Mouse (Mus musculus) intestine, embryonic 16.5 days (tissue): ENCODE measurements around the gene Vps16. TPM values are rescaled to one million over a fixed set of nuclear protein-coding genes. Genes with fewer than 3 reads are reported as not detected.

Experiments used
- polyA plus RNA-seq: library from polyadenylated mRNA; unstranded; fragments of >200 nt; fragmentation: Nextera tagmentation; extraction: Ambion mirVana; gene quantifications from 2 replicates; pipeline ENCODE4 v1.2.1, GENCODE M21; 2015

Vps16 gene
- polyA plus RNA-seq, 1 experiment from 2014 or later, result 81.5 TPM

Other genes with a start within 250 kb of the Vps16 start
- 470 and 526 TPM in 2 replicates for gene Snrpb, start 244.9 kb upstream of the Vps16 start, polyA plus RNA-seq
- gene Tmc2, start 229.1 kb upstream of the Vps16 start, polyA plus RNA-seq, result not detected in 2 replicates
- 209 and 237 TPM in 2 replicates for gene Nop56, start 149.9 kb upstream of the Vps16 start, polyA plus RNA-seq
- gene Idh3b, start 139.8 kb upstream of the Vps16 start, polyA plus RNA-seq, result 300 and 308 TPM in 2 replicates
- gene Ebf4, start 129.2 kb upstream of the Vps16 start, polyA plus RNA-seq, result 0.97 and 1.2 TPM in 2 replicates
- 32.1 and 36.6 TPM in 2 replicates for gene Cpxm1, start 26.8 kb upstream of the Vps16 start, polyA plus RNA-seq
- gene Gm28372, start 19.1 kb upstream of the Vps16 start, polyA plus RNA-seq, result not detected in 2 replicates
- 0.32 TPM in 1 of 2 replicates, not detected in the other for gene 1700020A23Rik, start 19.1 kb upstream of the Vps16 start, polyA plus RNA-seq
- not detected in 2 replicates for gene Tmem239, start 17.9 kb upstream of the Vps16 start, polyA plus RNA-seq
- 10.7 and 13.2 TPM in 2 replicates for gene Pced1a, start 362 bp downstream of the Vps16 start, polyA plus RNA-seq
- 29.0 and 53.6 TPM in 2 replicates for gene Ptpra, start 25.9 kb downstream of the Vps16 start, polyA plus RNA-seq
- 92.2 and 96.8 TPM in 2 replicates for gene Mrps26, start 139.4 kb downstream of the Vps16 start, polyA plus RNA-seq
- gene Oxt, start 151.8 kb downstream of the Vps16 start, polyA plus RNA-seq, result not detected in 2 replicates
- gene Avp, start 158.2 kb downstream of the Vps16 start, polyA plus RNA-seq, result not detected in 2 replicates
- 15.5 and 16.2 TPM in 2 replicates for gene Fastkd5, start 205.7 kb downstream of the Vps16 start, polyA plus RNA-seq
- 11.7 and 12.0 TPM in 2 replicates for gene Ubox5, start 205.7 kb downstream of the Vps16 start, polyA plus RNA-seq
- gene Lzts3, start 218.5 kb downstream of the Vps16 start, polyA plus RNA-seq, result 15.0 and 19.0 TPM in 2 replicates
- gene Ddrgk1, start 240.3 kb downstream of the Vps16 start, polyA plus RNA-seq, result 87.1 and 88.0 TPM in 2 replicates
- 72.2 and 81.0 TPM in 2 replicates for gene Itpa, start 243.3 kb downstream of the Vps16 start, polyA plus RNA-seq